Mouse (Mus musculus) layer of hippocampus, postnatal 36 days (tissue): ENCODE measurements around the gene Fam205a3. TPM values are rescaled to one million over a fixed set of nuclear protein-coding genes. Genes with fewer than 3 reads are reported as not detected.
"Not testable (repeated sequence)": the region's sequence is repeated elsewhere in the genome, so short reads cannot be mapped to it uniquely, and the experiment has no call there.

Experiments used
- DNase-seq, 2 experiments: peaks; one replicate each; pipeline ENCODE4 v3.0.0; 2022
- total RNA-seq, 2 experiments: library from RNA; stranded (reverse); gene quantifications; 2 replicates each; pipeline ENCODE4 v1.2.3; 2021

Fam205a3 gene
- under 1 TPM; 0.15 to 0.65 TPM for total RNA-seq

DNA sequence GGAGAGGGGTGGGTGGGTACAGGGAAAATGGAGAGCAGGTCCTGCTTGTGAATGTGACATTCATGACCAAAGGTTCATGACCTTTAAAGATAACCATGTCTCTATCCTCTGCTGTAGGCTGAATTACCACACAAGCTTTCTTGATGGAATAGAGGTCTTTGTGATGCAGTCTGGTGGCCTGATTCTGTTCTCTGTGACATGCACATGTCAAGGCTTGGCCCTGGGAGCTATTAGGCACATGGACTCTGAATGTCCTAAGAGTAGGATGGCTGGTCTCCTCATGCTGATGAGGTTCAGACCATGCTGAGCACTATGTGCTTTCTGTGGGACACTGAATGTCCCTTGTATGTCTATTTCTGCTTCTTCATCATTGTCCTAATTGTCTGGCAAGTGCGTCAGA is at the start of gene Fam205a3:
Fam205a3 (plus strand) TSS at position 301 of the 400 bp plus-strand sequence.
- DNase-seq, result not testable (repeated sequence)

DNA sequence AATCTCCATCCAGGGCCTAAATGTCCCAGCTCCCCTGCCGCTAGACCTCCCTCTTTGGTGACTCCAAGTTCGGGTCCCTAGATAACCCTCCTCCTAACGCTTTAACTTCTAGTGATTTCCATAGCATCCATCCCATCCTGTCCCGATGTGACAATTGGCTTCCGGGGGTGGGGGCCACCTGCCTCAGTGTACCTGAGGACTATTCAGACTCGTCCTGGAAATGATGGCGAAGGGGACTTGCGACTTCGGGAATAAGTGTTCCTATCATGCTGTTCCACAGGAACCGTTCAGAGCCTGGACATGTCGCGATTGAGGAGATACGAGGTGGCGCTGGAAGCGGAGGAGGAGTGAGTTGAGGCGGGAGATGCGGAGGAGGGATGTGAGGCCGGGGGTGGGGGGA is 24.2 kb upstream of the Fam205a3 start, which contains the start of gene Gm21953:
Gm21953 (plus strand) TSS at position 301 of the 400 bp plus-strand sequence.
- not testable (repeated sequence) for DNase-seq

Other genes with a start within 250 kb of the Fam205a3 start
- not detected for gene Gm3893, start 227.1 kb upstream of the Fam205a3 start, total RNA-seq
- 10 to 100 TPM; 13.5 to 15.8 TPM for gene Gm13304, start 203.5 kb upstream of the Fam205a3 start, total RNA-seq
- 10 to 100 TPM in 1 of 2 experiments, 1 to 10 TPM in 1; 7.6 to 10.8 TPM for gene Gm13306, start 164.9 kb upstream of the Fam205a3 start, total RNA-seq
- 1 to 10 TPM; 2.1 to 5.0 TPM for gene Gm13305, start 149.7 kb upstream of the Fam205a3 start, total RNA-seq
- gene Gm10600, start 77.7 kb upstream of the Fam205a3 start, total RNA-seq, result 1 to 10 TPM; 7.2 to 8.1 TPM
- not detected for gene Ccl21b, start 62.6 kb upstream of the Fam205a3 start, total RNA-seq
- not detected for gene Gm21953, start 24.1 kb upstream of the Fam205a3 start, total RNA-seq
- gene Gm21586, start 121.0 kb downstream of the Fam205a3 start, total RNA-seq, result not detected
- 1 to 10 TPM; 1.5 to 3.0 TPM for gene Gm2163, start 148.4 kb downstream of the Fam205a3 start, total RNA-seq
- under 1 TPM; 0.15 to 0.65 TPM for gene Fam205a2, start 209.8 kb downstream of the Fam205a3 start, total RNA-seq